Mouse (Mus musculus) forebrain, embryonic 10.5 days (tissue): ENCODE measurements around the gene Nkx2-5. TPM values are rescaled to one million over a fixed set of nuclear protein-coding genes. Genes with fewer than 3 reads are reported as not detected.

Source experiments
- DNase-seq: peaks from one replicate; pipeline ENCODE4 v3.0.0-alpha.2; 2017; ENCODE audit warnings: low spot score; ENCODE audit errors: extremely low spot score
- H3K27ac ChIP-seq: fragments of 300-500 bp; sonication (generic); 2 replicates; pipeline ENCODE4 v1.5.1; 2016; ENCODE audit warnings: mild to moderate bottlenecking
- H3K27me3 ChIP-seq: fragments of 300-500 bp; sonication (generic); 2 replicates; pipeline ENCODE4 v1.6.1; 2016; ENCODE audit warnings: mild to moderate bottlenecking; ENCODE audit not compliant: poor library complexity, severe bottlenecking
- H3K36me3 ChIP-seq: fragments of 300-500 bp; sonication (generic); replicated peaks from 2 replicates; pipeline ENCODE4 v1.6.1; 2016; ENCODE audit warnings: mild to moderate bottlenecking, moderate library complexity
- H3K4me1 ChIP-seq: fragments of 300-500 bp; sonication (generic); 2 replicates; pipeline ENCODE4 v1.6.1; 2016
- H3K4me3 ChIP-seq: fragments of 300-500 bp; sonication (generic); 2 replicates; pipeline ENCODE4 v1.5.1; 2016; ENCODE audit warnings: mild to moderate bottlenecking, moderate library complexity
- H3K9me3 ChIP-seq: fragments of 300-500 bp; sonication (generic); 2 replicates; pipeline ENCODE4 v1.6.1; 2016; ENCODE audit warnings: mild to moderate bottlenecking, moderate library complexity
- WGBS: fragments of 180-500 bp; shearing (Covaris S2); methylation state at CpG from one replicate; pipeline ENCODE4 v1.1.7; 2016; 5-methylcytosine and 5-hydroxymethylcytosine counted together
- polyA plus RNA-seq: library from polyadenylated mRNA; unstranded; fragments of >200 nt; fragmentation: Nextera tagmentation; extraction: Ambion mirVana; gene quantifications from 2 replicates; pipeline ENCODE4 v1.2.1, GENCODE M21; 2016

Nkx2-5 gene
- polyA plus RNA-seq, 1 experiment from 2014 or later = not detected

DNA sequence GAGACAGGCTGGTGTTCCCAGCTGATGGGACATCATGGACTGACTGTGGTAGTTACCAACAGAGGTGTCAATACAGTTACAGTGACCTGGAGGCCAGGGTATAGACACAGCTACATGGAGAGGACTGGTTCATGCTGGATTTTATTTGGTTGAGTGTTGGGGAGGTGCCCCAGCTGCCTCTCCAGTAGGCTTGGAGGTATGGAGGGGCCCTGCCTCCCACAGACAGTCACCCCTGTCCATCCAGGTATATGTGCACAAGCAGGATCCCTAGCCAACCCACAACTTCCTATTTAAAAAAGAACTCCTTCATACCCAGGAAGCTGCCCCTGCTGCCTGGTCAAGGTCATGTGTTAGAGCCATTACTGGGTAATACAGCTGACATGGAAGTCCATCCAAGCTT, 27.0 kb downstream of the Nkx2-5 start:
- H3K9me3 ChIP-seq = no peaks in the 10 kb centered on the region
- H3K4me3 ChIP-seq = no peak overlapping the region
- DNase-seq = no peak

DNA sequence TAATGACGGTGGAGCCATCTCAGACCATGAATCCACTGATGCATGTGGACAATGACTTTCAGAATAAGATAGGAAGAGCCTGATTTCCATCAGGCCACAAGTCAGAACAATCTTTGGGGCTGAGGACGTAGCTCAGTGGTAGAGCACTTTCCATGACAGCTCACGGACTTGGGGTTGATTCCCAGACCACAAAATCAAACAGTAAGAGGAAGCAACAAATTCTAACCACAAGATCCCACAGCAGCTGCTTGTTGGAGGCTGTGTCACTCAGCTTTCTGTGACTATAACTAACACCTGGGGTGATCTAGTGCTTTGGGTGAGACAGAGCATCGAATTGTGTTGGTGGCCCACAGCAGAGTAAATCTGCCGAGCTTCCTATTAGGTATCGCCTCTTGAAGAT, 28.0 kb downstream of the Nkx2-5 start:
- WGBS = 81% methylated on average over 6 of the region's 6 CpGs
- Histone ChIP-seq H3K4me1 (no peaks in the 10 kb centered on the region), H3K9me3 (no peaks in the 10 kb centered on the region)

More for the DNA sequence above, 27.0 kb downstream of the Nkx2-5 start:
- no peaks in the 10 kb centered on the region for H3K36me3 ChIP-seq
- H3K27me3 ChIP-seq = no peaks in the 10 kb centered on the region
- H3K4me1 ChIP-seq = no peaks in the 10 kb centered on the region
- no peak overlapping the region for H3K27ac ChIP-seq

DNA sequence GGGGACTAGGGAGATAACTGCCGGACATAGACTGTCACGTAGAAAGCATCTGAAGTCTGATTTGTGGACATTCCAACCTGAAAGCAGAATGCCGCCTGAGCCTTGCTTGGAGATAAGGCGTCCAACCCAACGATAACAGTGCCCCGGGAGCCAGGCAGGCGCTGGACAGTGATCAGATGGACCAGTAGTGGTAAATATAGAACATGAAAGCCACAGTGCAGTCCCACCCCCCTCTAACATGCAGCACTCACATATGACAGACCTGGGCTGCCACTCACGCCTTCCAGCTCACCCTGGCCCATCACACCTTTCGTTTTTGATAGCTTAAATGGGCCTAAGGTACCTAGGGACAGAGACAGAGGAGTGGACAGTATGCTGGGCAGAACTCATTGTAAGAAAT, 31.3 kb downstream of the Nkx2-5 start:
- WGBS = 85% methylated on average over 9 of the region's 9 CpGs
- H3K4me1 ChIP-seq = 0 out of 2 replicates have a peak, but pooled peaks cover 3% of the 10 kb centered on the region
- no peak for DNase-seq

More for the DNA sequence above, 28.0 kb downstream of the Nkx2-5 start:
- DNase-seq = no peak
- Histone ChIP-seq H3K27ac (no peak overlapping the region), H3K36me3 (no peaks in the 10 kb centered on the region), H3K4me3 (no peak overlapping the region), H3K27me3 (no peaks in the 10 kb centered on the region)

DNA sequence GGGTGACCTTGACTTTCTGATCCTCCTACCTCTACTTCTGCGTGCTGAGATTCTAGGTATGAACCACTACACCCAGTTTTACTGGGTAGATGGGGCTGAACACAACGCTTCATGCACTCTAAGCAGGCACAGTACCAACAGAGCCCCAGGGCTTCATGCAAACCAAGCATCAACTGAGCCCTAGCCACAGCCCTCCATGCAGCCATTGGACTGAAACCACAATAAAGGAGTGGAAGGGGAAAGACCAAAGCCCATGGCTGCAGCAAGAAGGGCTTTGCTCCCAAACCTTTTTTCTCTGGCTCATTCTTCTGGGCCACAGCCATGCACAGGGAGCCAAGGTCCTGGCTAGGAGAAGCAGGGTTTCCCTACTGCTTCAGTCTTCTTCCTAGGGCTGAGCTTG, 32.2 kb downstream of the Nkx2-5 start:
- Histone ChIP-seq H3K27ac (no peak overlapping the region), H3K4me1 (0 out of 2 replicates have a peak, but pooled peaks cover 3% of the 10 kb centered on the region), H3K4me3 (no peak overlapping the region), H3K36me3 (no peaks in the 10 kb centered on the region), H3K9me3 (no peaks in the 10 kb centered on the region), H3K27me3 (no peaks in the 10 kb centered on the region)
- no peak for DNase-seq
- WGBS = 71% methylated on average over 2 of the region's 2 CpGs

More for the DNA sequence above, 31.3 kb downstream of the Nkx2-5 start:
- H3K4me3 ChIP-seq = no peak overlapping the region
- no peaks in the 10 kb centered on the region for H3K36me3 ChIP-seq
- H3K27ac ChIP-seq = no peak overlapping the region
- no peaks in the 10 kb centered on the region for H3K27me3 ChIP-seq
- H3K9me3 ChIP-seq = no peaks in the 10 kb centered on the region

DNA sequence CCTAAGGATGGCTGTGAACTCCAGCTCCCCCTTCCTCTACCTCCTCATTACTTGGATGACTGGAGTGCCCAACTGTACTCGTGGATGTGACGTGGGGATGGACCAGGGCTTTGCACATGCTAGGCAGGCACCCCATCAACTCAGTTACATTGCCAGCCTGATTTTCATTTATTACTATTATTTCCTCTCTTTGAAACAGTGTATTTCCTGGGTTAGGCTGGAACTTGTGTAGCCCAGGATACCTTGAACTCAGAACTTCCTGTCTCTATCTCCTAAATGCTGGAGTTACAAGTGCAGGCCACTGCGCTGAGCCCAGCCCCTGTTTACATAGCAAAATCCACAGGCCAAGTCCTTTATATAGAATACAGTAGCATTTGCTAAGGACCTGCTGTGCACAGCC, 41.9 kb downstream of the Nkx2-5 start:
- no peaks in the 10 kb centered on the region for H3K36me3 ChIP-seq
- no peaks in the 10 kb centered on the region for H3K9me3 ChIP-seq
- WGBS = 86% methylated on average over 3 of the region's 3 CpGs

DNA sequence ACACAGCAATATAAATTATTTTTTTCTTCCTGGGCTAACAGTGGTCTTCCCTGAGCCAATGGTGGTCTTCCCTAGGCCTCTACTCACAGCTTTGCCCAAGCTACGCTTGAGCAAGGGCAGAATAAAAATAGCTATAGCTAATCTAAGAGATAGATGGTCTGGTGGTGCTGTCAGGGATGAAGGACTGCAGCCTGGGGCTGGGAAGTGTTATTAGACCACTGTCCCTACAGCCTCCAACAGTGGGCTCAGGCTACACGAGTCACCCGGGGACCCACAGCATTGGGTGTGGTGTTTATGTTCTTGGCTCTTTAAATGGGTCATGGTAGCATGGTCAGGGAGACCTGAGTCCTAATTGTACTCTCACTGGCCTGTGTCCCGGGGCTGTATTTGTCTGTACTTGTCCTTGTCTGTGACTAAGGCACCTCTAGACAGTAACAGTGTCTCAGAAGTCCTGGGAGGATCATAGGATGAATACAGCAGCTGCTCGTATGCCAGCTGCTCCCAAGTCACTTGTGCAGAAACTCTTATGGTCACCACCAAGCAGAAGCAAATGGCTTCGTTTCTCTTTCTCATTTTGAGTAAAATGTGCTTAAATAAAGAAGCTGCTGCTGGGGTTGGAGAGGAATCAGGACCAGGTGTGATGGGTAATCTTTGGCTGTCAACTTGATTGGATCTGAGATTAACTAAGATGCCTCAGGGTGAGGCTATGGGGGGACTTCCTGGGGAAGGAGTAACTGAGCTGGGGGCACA, 47.3 kb downstream of the Nkx2-5 start:
- no peak for DNase-seq
- no peaks in the 10 kb centered on the region for H3K9me3 ChIP-seq
- H3K4me3 ChIP-seq = no peak overlapping the region
- H3K36me3 ChIP-seq = peaks cover 10% of the 10 kb centered on the region
- no peak overlapping the region for H3K27ac ChIP-seq
- WGBS = 80% methylated on average over 6 of the region's 6 CpGs
- no peaks in the 10 kb centered on the region for H3K27me3 ChIP-seq
- no peaks in the 10 kb centered on the region for H3K4me1 ChIP-seq

More for the DNA sequence above, 41.9 kb downstream of the Nkx2-5 start:
- no peak overlapping the region for H3K27ac ChIP-seq
- no peaks in the 10 kb centered on the region for H3K27me3 ChIP-seq
- no peak overlapping the region for H3K4me3 ChIP-seq
- no peak for DNase-seq
- H3K4me1 ChIP-seq = no peaks in the 10 kb centered on the region

DNA sequence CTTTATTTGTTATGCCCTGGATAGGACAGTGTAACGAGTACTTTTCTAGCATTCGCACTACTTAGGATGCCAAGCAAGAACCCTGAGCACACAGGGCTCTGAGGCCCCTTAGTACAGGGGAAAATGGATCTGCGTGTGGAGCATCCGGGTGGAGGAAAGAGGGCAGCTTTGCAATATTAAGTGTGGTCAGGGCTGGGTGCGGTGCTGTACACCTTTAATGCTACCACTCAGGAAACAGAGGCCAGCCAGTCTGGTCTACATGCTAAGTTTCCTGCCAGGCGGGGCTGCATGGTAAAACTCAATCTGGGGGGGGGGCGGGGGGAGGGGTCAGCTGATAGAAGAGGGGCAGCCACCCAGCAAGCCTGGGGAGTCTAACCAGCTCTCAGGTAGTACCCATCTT, 49.4 kb downstream of the Nkx2-5 start:
- Histone ChIP-seq H3K4me1 (no peaks in the 10 kb centered on the region), H3K4me3 (no peak overlapping the region), H3K9me3 (no peaks in the 10 kb centered on the region), H3K27me3 (no peaks in the 10 kb centered on the region), H3K36me3 (peaks cover 31% of the 10 kb centered on the region), H3K27ac (no peak overlapping the region)
- WGBS = 79% methylated on average over 7 of the region's 7 CpGs
- no peak for DNase-seq

DNA sequence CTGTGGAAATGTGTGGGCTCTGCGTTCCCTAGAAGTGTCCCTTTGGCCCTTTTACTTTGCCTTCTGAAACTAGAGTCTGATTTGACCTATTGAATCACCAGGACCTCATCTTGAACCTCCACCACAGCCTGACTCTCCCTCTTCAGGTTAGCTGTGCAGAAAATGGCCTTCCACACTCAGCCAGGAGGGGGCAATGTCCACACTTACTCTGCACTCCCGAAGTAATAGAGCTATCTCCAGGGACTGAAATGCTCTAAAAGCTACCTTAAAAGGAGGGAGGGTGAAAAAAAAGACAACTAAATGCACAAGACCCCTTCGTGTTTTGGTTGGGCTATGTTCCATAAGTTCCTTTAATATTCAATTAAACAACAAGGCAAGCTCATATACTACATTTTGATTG, 50.1 kb downstream of the Nkx2-5 start:
- Histone ChIP-seq H3K9me3 (no peaks in the 10 kb centered on the region), H3K27me3 (no peaks in the 10 kb centered on the region), H3K27ac (no peak overlapping the region), H3K4me1 (no peaks in the 10 kb centered on the region), H3K4me3 (no peak overlapping the region), H3K36me3 (peaks cover 38% of the 10 kb centered on the region)
- 21% methylated on average over 3 of the region's 3 CpGs for WGBS
- DNase-seq = no peak

DNA sequence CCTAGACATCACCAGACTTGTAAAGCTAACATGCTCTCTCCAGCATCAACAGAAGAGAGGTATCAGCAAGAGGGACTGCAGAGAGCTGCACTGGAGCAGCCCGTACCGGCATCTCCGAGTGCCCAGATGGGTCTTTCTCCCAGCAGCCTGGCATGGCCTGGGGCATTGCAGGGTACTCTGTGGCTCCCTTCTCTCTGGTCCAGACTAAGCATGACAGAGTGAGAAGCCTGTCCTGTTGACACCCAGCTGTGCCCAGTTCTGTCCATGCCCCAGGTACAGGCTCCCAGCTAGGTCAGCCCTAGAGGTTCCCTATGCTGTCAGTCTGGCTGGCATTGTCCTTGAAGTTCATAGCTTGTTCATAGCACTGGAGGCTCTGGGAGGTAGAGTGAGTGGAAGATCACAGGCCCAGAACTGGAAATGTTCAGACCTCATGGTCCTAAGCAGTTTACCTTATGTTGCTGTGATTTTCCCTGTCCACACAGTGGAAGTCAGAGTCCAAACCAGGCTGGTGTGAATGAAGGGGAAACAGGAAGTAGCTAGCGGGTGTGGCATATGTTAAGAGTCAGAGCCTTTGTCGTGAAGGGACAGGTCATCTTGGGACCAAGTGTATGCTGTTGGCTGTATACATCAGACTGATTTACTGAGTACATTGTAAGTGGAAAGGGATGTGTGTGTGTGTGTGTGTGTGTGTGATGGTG, 51.6 kb downstream of the Nkx2-5 start:
- WGBS = 90% methylated on average over 5 of the region's 5 CpGs
- H3K36me3 ChIP-seq = peaks cover 53% of the 10 kb centered on the region
- H3K27me3 ChIP-seq = no peaks in the 10 kb centered on the region
- no peaks in the 10 kb centered on the region for H3K4me1 ChIP-seq
- no peak overlapping the region for H3K4me3 ChIP-seq
- no peaks in the 10 kb centered on the region for H3K9me3 ChIP-seq
- no peak for DNase-seq
- no peak overlapping the region for H3K27ac ChIP-seq

DNA sequence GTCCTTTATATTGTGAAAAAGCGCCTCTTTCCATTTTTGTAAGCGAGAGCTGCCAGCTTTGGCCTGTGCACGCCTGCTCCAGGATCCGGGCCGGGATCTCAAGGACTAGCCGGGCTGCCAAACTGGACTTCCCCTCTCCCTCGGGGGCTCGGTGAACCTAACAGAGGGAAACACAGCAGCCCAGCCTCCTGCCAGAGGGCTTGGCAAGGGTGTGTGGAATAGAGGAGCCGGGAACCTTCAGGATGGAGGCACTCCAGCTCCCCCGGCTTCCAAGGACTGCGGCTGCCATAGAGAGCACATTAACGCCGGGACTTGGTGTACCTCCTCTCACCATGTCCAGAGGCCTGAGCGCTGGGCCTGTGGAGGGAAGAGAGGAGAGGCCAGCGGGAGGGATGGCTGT, 52.7 kb downstream of the Nkx2-5 start:
- 93% methylated on average over 15 of the region's 15 CpGs for WGBS
- Histone ChIP-seq H3K4me3 (no peak overlapping the region), H3K27me3 (no peaks in the 10 kb centered on the region), H3K9me3 (no peaks in the 10 kb centered on the region), H3K36me3 (peaks cover 61% of the 10 kb centered on the region), H3K27ac (no peak overlapping the region), H3K4me1 (no peaks in the 10 kb centered on the region)
- no peak for DNase-seq

DNA sequence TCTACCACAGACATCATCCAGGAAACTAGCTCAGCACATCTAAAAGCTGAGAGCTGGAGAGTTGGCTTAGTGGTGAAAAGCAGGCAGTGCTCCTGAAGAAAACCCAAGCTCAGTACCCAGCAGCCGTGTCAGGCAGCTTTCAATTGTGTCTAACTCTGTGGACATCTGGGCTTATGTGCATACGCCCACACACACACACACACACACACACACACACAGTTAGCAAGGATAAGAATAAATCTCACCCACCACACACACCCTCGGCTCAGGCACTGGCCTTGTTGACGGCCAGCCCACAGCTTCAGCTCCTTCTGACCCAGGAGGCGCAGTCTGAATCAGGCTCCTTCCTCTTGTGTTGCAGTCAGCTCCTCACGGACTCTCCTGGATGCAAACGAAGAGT, 53.2 kb downstream of the Nkx2-5 start:
- DNase-seq = no peak
- H3K4me1 ChIP-seq = no peaks in the 10 kb centered on the region
- H3K27ac ChIP-seq = no peak overlapping the region
- H3K4me3 ChIP-seq = no peak overlapping the region
- no peaks in the 10 kb centered on the region for H3K27me3 ChIP-seq
- 87% methylated on average over 7 of the region's 7 CpGs for WGBS
- peaks cover 67% of the 10 kb centered on the region for H3K36me3 ChIP-seq
- no peaks in the 10 kb centered on the region for H3K9me3 ChIP-seq

DNA sequence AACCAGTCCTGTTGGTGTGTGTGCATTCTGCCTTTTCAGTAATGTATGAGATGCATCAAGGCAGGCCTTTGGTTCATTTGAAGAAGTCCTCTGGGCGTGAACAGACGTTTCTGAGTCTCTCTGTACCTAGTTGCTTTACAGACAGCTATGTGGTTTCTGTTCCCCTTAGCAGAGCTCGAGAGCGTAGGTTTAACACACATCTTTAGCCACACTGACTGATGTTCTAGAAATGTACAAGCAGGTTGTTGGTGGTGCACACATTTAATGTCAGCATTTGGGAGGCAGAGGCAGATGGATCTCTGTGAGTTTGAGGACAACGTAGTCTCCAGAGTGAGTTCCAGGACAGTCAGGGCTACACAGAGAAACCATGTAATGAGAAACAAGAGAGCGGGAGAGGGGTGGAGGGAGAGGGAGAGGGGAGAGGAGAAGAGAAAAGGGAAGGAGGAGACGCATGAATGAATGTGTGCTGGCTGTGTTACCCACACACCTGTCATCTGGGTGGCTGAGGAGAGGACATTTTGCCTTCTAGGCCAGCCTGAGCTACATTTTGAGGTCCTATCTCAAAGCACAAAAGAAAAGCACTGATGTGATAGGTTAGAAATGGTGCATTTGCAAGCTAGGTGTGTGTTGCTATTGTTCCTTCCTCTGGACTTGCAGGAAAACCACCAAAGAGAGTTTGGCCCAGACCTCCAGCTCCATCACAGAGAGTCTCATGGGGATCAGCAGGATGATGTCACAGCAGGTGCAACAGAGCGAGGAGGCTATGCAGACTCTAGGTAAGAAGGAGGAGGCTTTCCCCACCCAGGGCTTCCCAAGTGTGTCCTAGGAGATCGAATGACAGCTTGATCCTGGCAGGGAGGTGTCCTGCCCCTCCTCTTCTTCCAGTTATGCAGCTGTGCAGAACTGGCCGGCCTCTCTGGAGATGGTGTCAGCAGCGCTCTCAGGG, 54.3 kb downstream of the Nkx2-5 start:
- Histone ChIP-seq H3K36me3 (peaks cover 74% of the 10 kb centered on the region), H3K9me3 (no peaks in the 10 kb centered on the region), H3K27ac (no peak overlapping the region), H3K27me3 (no peaks in the 10 kb centered on the region), H3K4me3 (no peak overlapping the region), H3K4me1 (no peaks in the 10 kb centered on the region)
- WGBS = 88% methylated on average over 11 of the region's 11 CpGs
- DNase-seq = no peak
